Mouse (Mus musculus) brain, embryonic 14.5 days (tissue): ENCODE measurements at regions not wholly inside any gene's neighbourhood (a gene's known extent, or its start where the extent isn't known, plus 50 kb on each side); places are given as distances from the start of the nearest gene placed in this dataset.
"Not testable (repeated sequence)": the region's sequence is repeated elsewhere in the genome, so short reads cannot be mapped to it uniquely, and the experiment has no call there.

ENCODE experiments used
- DNase-seq: peaks from one replicate; pipeline ENCODE4 v3.0.0-alpha.2; 2011; ENCODE audit warnings: low read depth
- CTCF ChIP-seq: fragments of 200-500 bp; IDR thresholded peaks from 2 replicates; pipeline ENCODE4 v1.5.1; 2012; ENCODE audit warnings: inconsistent platforms, mild to moderate bottlenecking, moderate library complexity, borderline replicate concordance; ENCODE audit not compliant: insufficient read depth, insufficient read length; ENCODE audit errors: extremely low read depth
- POLR2A ChIP-seq: fragments of 200-500 bp; IDR thresholded peaks from 2 replicates; pipeline ENCODE4 v1.6.1; 2012; ENCODE audit warnings: mild to moderate bottlenecking, inconsistent platforms, borderline replicate concordance; ENCODE audit not compliant: poor library complexity, insufficient read depth, insufficient read length, severe bottlenecking; ENCODE audit errors: extremely low read depth

DNA sequence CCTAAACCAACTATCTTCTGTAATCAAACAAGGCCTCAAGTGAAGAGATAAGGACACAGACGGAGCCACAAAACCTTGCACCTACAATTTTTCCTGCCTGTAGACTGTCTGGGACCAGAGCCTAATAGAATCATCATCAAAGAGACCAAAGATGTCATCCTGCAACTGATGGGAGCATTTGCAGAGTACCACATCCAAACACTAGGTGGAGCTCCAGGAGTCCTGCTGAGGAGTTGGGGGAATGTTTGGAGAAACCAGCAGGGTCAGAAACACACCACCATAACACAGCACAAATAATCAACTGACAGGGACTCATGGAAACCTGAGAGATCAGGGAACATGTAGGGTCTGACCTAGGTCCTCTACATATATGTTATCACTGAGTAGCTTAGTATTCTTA is 160.9 kb downstream of the Gm6760 start:
- peak; percentile 12 for DNase-seq
- TF ChIP-seq POLR2A, result no peak
- peak; percentile 52; the same call in 1 of the 2 replicates for TF ChIP-seq CTCF

DNA sequence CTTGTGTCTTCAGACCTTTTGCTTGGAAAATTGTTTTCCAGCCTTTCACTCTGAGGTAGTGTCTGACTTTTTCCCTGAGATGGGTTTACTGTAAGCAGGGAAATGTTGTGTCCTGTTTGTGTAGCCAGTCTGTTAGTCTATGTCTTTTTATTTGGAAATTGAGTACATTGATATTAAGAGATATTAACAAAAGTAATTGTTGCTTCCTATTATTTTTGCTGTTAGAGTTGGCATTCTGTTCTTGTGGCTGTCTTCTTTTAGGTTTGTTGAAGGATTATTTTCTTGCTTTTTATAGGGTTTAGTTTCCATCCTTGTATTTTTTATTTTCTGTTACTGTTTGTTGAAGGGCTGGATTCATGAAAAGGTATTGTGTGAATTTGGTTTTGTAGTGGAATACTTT is 179.6 kb downstream of the Gm6760 start:
- not testable (repeated sequence) for DNase-seq
